Mouse (Mus musculus) megakaryocyte, embryonic 14.5 days (primary cell): ENCODE data around the gene Sertad1. TPM values are rescaled to one million over a fixed set of nuclear protein-coding genes. Genes with fewer than 3 reads are reported as not detected.
A peak's percentile ranks its signal among the peaks of the same experiment; 100 is the strongest.

Source experiments
- H3K27me3 ChIP-seq: replicated peaks from 2 replicates; pipeline ENCODE3; 2012; ENCODE audit warnings: inconsistent platforms
- H3K36me3 ChIP-seq: replicated peaks from 2 replicates; pipeline ENCODE3; 2012; ENCODE audit warnings: low read length, inconsistent platforms, mixed read lengths
- H3K4me1 ChIP-seq: 2 replicates; pipeline ENCODE4 v1.6.1; 2012; ENCODE audit warnings: inconsistent platforms
- H3K4me3 ChIP-seq: replicated peaks from 2 replicates; pipeline ENCODE3; 2012; ENCODE audit warnings: moderate library complexity, mild to moderate bottlenecking, inconsistent platforms
- H3K9me3 ChIP-seq: 2 replicates; pipeline ENCODE4 v1.6.1; 2012; ENCODE audit warnings: inconsistent platforms
- FLI1 ChIP-seq: IDR thresholded peaks from 2 replicates; pipeline ENCODE4 v1.6.1; 2012; ENCODE audit warnings: low read length, inconsistent platforms, mixed read lengths
- GATA1 ChIP-seq: IDR thresholded peaks from 3 replicates; pipeline ENCODE4 v1.6.1; 2012; ENCODE audit warnings: mixed read lengths, low read length, inconsistent platforms, borderline replicate concordance
- polyA plus RNA-seq: library from polyadenylated mRNA; stranded (reverse); fragments of >175 nt; gene quantifications from 2 replicates; pipeline ENCODE4 v1.2.3, GENCODE M21; 2012; ENCODE audit warnings: low replicate concordance; ENCODE audit not compliant: insufficient read depth

Sertad1 gene
- polyA plus RNA-seq, 1 experiment, result 159 TPM

DNA sequence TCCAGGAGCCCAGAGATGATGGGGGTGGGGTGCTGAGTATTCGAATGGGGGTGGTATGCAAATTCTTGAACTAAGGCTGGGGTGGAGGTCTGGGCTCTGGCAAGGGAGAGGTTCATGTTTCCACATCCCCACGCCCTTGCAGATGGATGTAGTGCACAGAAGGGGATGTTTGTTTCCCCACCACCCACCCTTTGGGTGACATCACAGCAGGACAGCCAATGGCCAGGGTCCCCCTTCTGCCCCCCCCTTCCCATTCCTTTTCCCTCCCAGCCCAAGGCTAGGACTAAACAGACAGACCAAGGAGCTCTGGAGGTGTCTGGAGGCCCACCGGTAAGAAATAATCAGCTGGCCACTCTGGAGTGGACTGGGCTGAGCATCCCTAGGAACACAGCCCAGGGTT lies 12.3 kb downstream of the Sertad1 start, which contains the start of gene Prx:
Gene Prx (plus strand): TSS at position 289 of the 400 bp plus-strand sequence.
- H3K4me3 ChIP-seq, result no peak within 1 kb of the TSS
- H3K4me1 ChIP-seq, result peaks cover 32% of the 10 kb centered on the region
- no peaks in the 10 kb centered on the region for H3K27me3 ChIP-seq
- TF ChIP-seq GATA1 (no peak), FLI1 (no peak)
- no peaks in the 10 kb centered on the region for H3K9me3 ChIP-seq
- H3K36me3 ChIP-seq, result peaks cover 8% of the 10 kb centered on the region

GRCm38 (mm10) chr7:27501620-27502019 lies 14.9 kb downstream of the Sertad1 start:
- Histone ChIP-seq H3K36me3 (peaks cover 23% of the 10 kb centered on the region), H3K27me3 (no peaks in the 10 kb centered on the region), H3K4me3 (no peak overlapping the region), H3K9me3 (no peaks in the 10 kb centered on the region), H3K4me1 (peaks cover 37% of the 10 kb centered on the region)
- TF ChIP-seq FLI1, result no peak
- no peak for TF ChIP-seq GATA1

DNA sequence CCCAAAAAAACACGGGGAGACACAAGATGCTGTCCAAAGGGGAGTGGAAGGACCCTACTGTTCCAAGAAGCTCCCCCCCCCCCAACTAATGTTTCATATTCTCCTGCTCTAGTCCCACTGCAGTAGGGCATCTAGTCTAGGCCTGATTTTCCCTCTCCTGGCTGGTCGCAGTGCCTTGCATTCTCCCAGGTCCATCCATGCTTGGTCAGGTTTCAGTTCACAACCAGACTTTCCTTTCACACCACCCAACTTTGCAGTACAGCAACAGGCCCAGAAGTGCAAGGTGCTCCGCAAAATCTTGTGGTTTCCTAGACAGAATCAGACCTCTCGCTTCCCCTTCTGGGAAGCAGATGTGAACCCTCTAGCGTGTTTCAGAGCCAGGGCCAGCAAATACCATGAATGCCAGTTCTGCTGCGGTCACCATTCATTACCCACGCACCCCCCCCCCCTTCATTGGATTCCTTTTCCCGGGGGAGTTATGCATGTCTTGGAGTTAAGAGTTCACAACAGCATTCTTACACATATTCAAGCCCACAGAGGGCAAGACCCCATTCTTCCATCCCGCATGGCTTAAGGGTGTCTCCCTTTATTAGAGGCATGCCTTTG lies 20.2 kb downstream of the Sertad1 start:
- H3K9me3 ChIP-seq, result no peaks in the 10 kb centered on the region
- TF ChIP-seq FLI1 (no peak), GATA1 (no peak)
- H3K27me3 ChIP-seq, result no peaks in the 10 kb centered on the region
- H3K36me3 ChIP-seq, result peaks cover 23% of the 10 kb centered on the region
- H3K4me1 ChIP-seq, result peaks cover 37% of the 10 kb centered on the region
- H3K4me3 ChIP-seq, result peak overlapping the region; percentile 95

DNA sequence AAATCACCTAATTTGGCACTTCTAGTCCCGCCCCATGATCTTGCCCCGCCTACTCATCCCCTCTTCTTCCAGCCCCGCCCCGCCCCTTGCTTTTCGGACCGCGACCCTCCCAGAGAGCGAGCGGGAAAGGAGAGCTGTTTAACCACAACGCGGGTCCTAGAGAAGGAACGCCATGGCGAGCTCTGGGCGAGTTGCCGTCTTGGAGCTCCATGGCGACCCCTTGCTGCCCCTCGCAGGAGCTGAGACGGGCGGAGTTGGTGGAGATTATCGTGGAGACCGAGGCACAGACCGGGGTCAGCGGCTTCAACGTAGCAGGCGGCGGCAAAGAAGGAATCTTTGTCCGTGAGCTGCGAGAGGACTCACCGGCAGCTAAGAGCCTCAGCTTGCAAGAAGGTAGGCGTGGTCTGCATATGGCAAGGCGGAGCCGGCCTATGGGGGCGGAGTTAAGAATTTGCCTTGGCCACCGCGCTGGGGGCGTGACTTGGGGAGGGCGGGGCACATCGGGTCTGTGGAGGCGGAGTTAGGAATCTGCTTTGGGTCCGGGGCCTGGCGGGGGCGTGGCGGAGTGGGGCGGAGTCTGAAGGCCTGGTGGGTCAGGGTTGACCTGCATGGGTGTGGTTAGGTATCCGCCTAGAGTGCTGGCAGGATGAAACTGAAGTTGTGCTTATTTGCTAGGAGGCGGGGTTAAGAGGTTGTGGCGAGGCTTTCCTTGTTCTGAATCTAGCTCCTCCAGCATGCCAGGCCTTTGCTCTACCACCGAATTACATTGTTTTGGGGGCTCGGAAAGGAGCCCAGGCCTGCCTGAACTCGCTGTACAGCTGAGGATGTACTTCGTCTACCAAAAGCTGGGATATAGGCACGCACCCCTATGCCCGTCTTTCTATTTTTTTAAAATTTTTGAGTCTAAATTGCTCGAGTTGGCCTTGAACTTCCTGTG lies 21.3 kb downstream of the Sertad1 start:
- Histone ChIP-seq H3K9me3 (no peaks in the 10 kb centered on the region), H3K4me3 (peak overlapping the region; percentile 95), H3K4me1 (peaks cover 33% of the 10 kb centered on the region), H3K27me3 (no peaks in the 10 kb centered on the region), H3K36me3 (peaks cover 21% of the 10 kb centered on the region)
- TF ChIP-seq GATA1 (no peak), FLI1 (no peak)

DNA sequence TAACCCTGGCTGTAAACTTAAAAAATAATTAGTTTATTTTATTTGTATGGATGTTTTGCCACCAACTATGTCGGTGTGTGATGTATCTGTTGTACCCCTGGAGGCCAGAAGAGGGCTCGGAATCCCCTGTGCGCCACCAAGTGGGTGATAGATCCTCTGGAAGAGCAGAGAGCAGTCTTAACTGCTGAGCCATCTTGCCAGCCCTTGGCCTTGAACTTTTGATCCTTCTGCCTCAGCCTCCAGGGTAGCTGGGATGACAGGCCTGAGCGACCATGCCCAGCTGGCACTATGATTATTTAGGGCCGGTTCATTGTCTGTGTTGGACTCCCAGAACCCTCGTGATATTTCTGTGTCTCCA lies 21.9 kb downstream of the Sertad1 start:
- Histone ChIP-seq H3K27me3 (no peaks in the 10 kb centered on the region), H3K9me3 (no peaks in the 10 kb centered on the region), H3K4me1 (peaks cover 30% of the 10 kb centered on the region), H3K4me3 (peak overlapping the region; percentile 95), H3K36me3 (peaks cover 19% of the 10 kb centered on the region)
- TF ChIP-seq GATA1 (no peak), FLI1 (no peak)

DNA sequence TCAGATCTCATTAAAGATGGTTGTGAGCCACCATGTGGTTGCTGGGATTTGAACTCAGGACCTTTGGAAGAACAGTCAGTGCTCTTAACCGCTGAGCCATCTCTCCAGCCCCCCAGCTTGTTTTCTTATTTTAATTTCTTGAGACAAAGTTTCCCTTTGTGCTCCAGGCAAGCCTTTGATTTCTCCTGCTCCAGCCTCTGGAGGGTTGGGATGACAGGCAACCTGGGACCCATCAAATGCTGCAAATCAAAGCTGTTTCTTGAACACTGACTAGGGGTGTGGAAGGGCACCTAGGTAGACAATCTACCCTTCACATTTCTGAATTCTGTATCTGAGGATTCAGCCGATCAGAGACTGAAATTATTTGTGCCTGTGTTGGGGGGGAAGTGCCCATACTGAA lies 24.1 kb downstream of the Sertad1 start:
- H3K9me3 ChIP-seq, result no peaks in the 10 kb centered on the region
- no peak for TF ChIP-seq FLI1
- TF ChIP-seq GATA1, result no peak
- peaks cover 35% of the 10 kb centered on the region for H3K4me1 ChIP-seq
- H3K27me3 ChIP-seq, result no peaks in the 10 kb centered on the region
- no peak overlapping the region for H3K4me3 ChIP-seq
- no peaks in the 10 kb centered on the region for H3K36me3 ChIP-seq

GRCm38 (mm10) chr7:27514961-27515360 lies 28.3 kb downstream of the Sertad1 start:
- Histone ChIP-seq H3K27me3 (peaks cover 1% of the 10 kb centered on the region), H3K4me1 (peaks cover 9% of the 10 kb centered on the region; the same call in 1 of the 2 replicates), H3K4me3 (no peak overlapping the region), H3K36me3 (peaks cover 21% of the 10 kb centered on the region), H3K9me3 (peaks cover 13% of the 10 kb centered on the region)
- TF ChIP-seq GATA1, result no peak
- TF ChIP-seq FLI1, result no peak

DNA sequence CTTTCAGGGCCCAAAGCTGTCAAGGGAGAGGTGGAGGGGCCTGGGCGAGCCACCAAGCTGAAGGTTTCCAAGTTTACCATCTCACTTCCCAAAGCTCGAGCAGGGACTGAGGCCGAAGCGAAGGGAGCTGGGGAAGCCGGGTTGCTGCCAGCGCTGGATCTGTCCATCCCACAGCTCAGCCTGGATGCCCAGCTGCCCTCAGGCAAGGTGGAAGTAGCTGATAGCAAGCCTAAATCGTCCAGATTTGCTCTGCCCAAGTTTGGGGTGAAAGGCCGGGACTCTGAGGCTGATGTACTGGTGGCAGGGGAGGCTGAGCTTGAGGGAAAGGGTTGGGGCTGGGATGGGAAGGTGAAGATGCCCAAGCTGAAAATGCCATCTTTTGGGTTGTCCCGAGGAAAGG lies 31.6 kb downstream of the Sertad1 start:
- no peak overlapping the region for H3K4me3 ChIP-seq
- H3K27me3 ChIP-seq, result peaks cover 1% of the 10 kb centered on the region
- TF ChIP-seq GATA1 (no peak), FLI1 (no peak)
- H3K4me1 ChIP-seq, result peaks cover 14% of the 10 kb centered on the region
- H3K9me3 ChIP-seq, result peaks cover 17% of the 10 kb centered on the region
- peaks cover 24% of the 10 kb centered on the region for H3K36me3 ChIP-seq

DNA sequence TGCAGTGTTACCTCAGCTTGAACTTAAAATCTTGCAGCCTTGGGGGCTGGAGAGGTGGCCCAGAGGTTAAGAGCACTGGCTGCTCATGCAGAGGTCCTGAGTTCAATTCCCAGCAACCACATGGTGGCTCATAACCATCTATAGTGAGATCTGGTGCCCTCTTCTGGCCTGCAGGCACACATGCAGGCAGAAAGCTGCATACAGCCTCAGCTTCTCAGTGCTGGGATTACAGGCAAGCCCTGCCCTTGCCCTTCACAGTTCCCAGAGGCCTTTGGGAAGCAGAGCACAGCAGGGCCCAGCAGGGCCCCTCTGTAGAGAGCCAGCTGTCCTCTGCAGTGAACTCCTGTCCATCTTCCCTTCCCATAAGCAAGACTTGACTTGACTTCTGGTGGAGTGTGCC lies 33.4 kb downstream of the Sertad1 start:
- peaks cover 24% of the 10 kb centered on the region for H3K36me3 ChIP-seq
- no peak for TF ChIP-seq GATA1
- no peak for TF ChIP-seq FLI1
- H3K9me3 ChIP-seq, result peaks cover 17% of the 10 kb centered on the region
- peaks cover 1% of the 10 kb centered on the region for H3K27me3 ChIP-seq
- peaks cover 13% of the 10 kb centered on the region for H3K4me1 ChIP-seq
- no peak overlapping the region for H3K4me3 ChIP-seq

GRCm38 (mm10) chr7:27520599-27520998 lies 33.9 kb downstream of the Sertad1 start:
- Histone ChIP-seq H3K4me3 (no peak overlapping the region), H3K27me3 (peaks cover 1% of the 10 kb centered on the region), H3K36me3 (peaks cover 24% of the 10 kb centered on the region), H3K9me3 (peaks cover 17% of the 10 kb centered on the region), H3K4me1 (peaks cover 14% of the 10 kb centered on the region)
- no peak for TF ChIP-seq FLI1
- no peak for TF ChIP-seq GATA1
